Mouse (Mus musculus): ENCODE results near the gene Wasl. TPM values are rescaled to one million over a fixed set of nuclear protein-coding genes. Genes with fewer than 3 reads are reported as not detected.
A peak's percentile ranks its signal among the peaks of the same experiment; 100 is the strongest.

Wasl gene
- total RNA-seq (2021) = 100 to 1,000 TPM; 108 to 126 TPM

DNA sequence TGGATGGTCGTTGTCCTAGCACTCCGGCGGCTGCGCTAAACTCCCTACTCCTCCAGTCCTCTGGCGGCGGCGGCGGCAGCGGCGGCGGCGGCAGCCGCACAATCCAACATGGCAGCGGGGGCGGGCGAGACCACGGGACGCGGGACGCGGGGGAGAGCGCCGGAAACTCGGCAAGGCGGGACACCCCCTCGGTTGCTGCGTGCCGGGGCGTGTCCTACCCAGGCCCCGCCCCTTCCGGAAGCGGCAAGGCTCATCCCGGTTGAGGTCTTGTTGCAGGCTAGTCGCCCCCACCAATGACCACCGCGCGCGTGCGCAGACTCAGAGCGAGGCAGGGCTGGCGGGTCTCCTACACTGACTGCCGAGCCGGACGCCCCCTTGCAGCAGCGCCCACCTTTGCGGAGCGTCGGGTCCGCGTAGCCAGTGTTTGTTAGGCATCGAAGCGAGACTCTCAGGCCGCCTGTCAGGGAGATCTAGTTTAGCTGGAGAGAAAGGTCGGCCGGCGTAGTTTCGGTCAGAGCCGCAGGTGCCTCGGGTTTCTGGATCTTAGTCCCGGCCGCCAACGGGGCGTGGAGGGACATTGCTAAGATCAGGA lies at the start of gene Wasl:
Gene Wasl (minus strand): TSS at position 143 of the 592 bp plus-strand sequence.
- intact Hi-C loops (cut with DNase I) = loop anchor here (1.0 to 10.0 kb wide), 2 partner anchors 138 to 290 kb away; partner anchors contain the start of gene Tmem229a

GRCm38 (mm10) chr6:24707499-24707898 lies 42.7 kb upstream of the Wasl start:
- DNase-seq (ENCODE audit: low spot score in 2 of 2) = no peak
- intact Hi-C loops (cut with DNase I) = no loop called here

More for the DNA sequence above, at the start of gene Wasl:
- DNase-seq (ENCODE audit: low spot score in 2 of 2) = peak; percentile 99

- DNase-seq (ENCODE audit: low spot score in 2 of 2) = no peak
- intact Hi-C loops (cut with DNase I) = no loop called here
These were observed 42.3 kb upstream of the Wasl start for GRCm38 (mm10) chr6:24707090-24707489.

- no peak for DNase-seq (ENCODE audit: low spot score in 2 of 2)
- intact Hi-C loops (cut with DNase I) = no loop called here
These were observed 32.4 kb upstream of the Wasl start for GRCm38 (mm10) chr6:24697216-24697615.

- intact Hi-C loops (cut with DNase I) = no loop called here
- DNase-seq (ENCODE audit: low spot score in 2 of 2) = no peak
These were observed 31.3 kb upstream of the Wasl start for GRCm38 (mm10) chr6:24696117-24696516.

GRCm38 (mm10) chr6:24694455-24695410 lies 29.9 kb upstream of the Wasl start:
- intact Hi-C loops (cut with DNase I) = no loop called here
- DNase-seq (ENCODE audit: low spot score in 2 of 2) = no peak

DNA sequence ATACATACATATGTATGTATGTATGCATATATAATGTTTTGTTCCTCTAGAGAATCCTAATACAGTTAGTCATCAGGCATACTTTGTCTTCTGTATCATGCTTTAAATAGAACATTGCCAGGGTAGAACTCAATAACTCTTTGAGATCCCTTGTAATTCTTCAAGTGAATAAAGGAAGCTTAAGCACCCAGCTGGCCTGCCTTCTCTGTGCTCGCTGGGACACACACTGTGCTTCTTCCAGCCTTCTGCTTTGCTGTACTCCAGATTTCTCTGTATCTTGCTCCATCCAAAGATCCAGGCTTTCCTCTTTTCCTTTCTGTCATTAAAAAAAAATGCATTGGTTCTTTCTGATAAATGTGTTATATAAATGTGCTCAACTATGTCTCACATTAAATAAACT lies 23.1 kb upstream of the Wasl start:
- DNase-seq (ENCODE audit: low spot score in 2 of 2) = no peak
- intact Hi-C loops (cut with DNase I) = no loop called here

- no peak for DNase-seq (ENCODE audit: low spot score in 2 of 2)
- intact Hi-C loops (cut with DNase I) = no loop called here
These were observed 18.3 kb upstream of the Wasl start for GRCm38 (mm10) chr6:24683113-24683512.

- no peak for DNase-seq (ENCODE audit: low spot score in 2 of 2)
- intact Hi-C loops (cut with DNase I) = loop anchor here (10.0 kb wide), 1 partner anchor 287 kb away; the partner anchor contains the start of gene Tmem229a
These were observed 3.0 kb upstream of the Wasl start for GRCm38 (mm10) chr6:24667829-24668228.

DNA sequence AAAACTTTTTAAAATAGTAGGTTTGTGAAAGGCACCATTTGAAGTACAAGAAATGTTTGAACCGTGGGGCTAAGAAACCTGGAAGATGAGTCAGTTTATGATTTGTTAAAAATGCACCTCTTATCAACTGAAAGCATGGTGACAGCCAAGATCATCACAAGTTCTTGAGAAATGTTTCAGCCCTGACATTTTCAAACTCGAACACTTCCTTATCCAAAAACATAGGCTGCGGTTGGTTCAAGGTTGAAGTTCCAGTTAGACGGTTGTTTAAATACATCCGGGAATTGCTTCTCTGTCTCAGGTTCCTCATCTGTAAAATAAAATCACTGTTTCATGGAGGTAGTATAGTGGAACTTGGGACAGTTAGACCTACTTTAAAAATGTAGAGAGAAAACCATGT lies 1.4 kb upstream of the Wasl start:
- DNase-seq (ENCODE audit: low spot score in 2 of 2) = no peak
- intact Hi-C loops (cut with DNase I) = loop anchor here (10.0 kb wide), 1 partner anchor 289 kb away; the partner anchor contains the start of gene Tmem229a

DNA sequence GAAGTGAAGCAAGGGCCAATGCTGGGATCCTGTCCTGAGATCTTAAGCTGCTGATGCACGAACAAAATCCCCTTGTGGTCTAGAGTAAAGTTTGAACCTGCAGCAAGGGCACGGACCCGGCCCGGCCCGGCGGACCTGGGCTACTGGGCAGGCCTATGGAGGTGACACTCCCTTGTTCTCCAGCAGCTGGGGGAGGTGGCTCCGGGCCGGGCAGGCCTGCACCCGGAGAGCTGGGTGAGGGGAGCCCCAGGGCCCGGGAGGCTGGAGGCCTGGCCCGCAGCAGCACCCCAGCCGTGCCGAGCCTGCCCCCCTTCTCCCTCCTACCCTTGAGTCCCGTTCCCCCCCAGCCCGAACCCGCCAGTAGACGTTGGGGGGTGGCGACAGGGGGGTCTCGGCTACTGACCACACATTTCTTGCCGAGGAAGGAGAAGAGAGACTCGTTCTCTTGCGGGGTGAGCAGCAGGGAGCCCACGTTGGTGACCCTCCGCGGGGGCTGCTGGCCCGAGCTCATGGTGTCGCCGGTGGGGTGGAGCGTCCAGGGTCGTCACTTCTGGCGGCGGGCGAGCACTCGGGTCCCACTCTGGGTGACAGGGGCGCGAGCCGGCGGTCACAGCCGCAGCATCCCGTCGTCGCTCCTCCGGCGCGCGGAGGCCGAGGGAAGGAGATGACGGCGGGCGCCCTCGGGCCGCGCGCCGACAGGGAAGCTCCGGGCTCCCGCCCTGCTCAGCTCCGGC lies 509 bp downstream of the Wasl start:
- intact Hi-C loops (cut with DNase I) = loop anchor here (10.0 kb wide), 1 partner anchor 291 kb away; the partner anchor contains the start of gene Tmem229a
- DNase-seq (ENCODE audit: low spot score in 2 of 2) = peak; percentile 26 to 48

DNA sequence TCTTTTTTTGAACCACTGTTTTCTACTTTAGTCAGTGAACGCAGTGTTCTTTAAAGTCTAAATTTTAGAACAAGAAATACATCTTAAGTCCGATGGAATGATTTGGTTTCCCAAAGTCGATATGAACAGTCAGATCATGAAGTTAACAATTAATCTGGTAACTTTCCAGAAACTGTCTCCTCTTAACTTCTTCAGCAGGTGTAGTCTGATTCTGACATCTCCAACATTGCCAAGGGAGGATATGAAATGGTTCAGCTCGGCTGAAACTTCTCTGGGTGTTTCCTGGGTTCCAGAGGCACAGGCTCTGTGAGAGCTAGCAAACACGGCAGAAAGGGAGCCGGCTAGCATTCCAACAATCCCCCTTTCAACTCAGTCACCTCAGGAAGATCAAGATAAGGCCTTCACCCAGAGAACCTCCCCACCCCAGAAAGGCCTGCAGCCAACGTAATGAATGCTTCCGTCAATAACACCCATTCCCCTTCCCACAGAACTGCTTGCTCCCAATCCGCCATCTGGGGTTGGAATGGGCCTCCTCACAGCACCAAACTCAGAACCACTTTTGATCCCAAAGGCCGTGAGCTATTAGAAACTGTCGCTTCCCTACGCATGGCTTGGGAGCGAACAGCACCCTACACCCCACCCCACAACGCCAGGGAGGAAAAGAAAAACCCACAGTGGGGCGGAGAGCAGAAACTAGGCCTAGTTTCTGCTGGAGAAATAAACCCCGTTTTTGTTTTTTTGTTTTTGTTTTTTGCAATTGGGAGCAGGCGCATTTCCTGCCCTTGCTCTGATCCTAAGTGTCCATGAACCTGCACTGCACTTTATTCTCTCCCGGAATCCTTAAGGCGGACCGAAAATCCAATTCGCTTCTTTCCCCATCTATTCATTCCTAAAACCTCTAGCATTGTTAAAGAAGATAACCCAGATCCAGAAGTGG lies 1.3 kb downstream of the Wasl start:
- intact Hi-C loops (cut with DNase I) = loop anchor here (10.0 kb wide), 1 partner anchor 291 kb away; the partner anchor contains the start of gene Tmem229a
- DNase-seq (ENCODE audit: low spot score in 2 of 2) = peak; percentile 21 to 24

GRCm38 (mm10) chr6:24662483-24662882 lies 2.3 kb downstream of the Wasl start:
- no peak for DNase-seq (ENCODE audit: low spot score in 2 of 2)
- intact Hi-C loops (cut with DNase I) = loop anchor here (10.0 kb wide), 1 partner anchor 292 kb away; the partner anchor contains the start of gene Tmem229a

DNA sequence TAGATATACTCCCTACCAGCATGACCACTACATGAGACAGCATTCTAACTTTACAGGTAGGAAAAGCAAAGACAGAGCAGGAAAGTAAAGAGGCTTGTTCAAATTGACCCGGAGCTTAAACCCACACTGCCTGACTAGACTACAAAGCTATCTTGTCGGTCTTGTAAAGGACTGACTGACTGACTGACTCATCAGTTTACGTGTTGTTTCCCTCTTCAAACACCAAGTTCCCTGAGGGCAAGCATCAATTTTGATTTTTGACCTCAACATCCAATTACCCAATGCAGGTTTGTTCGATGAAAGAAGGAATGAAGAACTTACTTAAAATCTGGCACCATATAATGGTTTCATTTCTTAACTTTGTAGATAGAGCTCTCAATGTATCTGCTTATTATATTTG lies 2.9 kb downstream of the Wasl start:
- DNase-seq (ENCODE audit: low spot score in 2 of 2) = no peak
- intact Hi-C loops (cut with DNase I) = loop anchor here (10.0 kb wide), 1 partner anchor 293 kb away; the partner anchor contains the start of gene Tmem229a

GRCm38 (mm10) chr6:24657647-24658387 lies 7.0 kb downstream of the Wasl start:
- no peak for DNase-seq (ENCODE audit: low spot score in 2 of 2)
- intact Hi-C loops (cut with DNase I) = no loop called here

- intact Hi-C loops (cut with DNase I) = no loop called here
- no peak for DNase-seq (ENCODE audit: low spot score in 2 of 2)
These were observed 8.7 kb downstream of the Wasl start for GRCm38 (mm10) chr6:24656094-24656493.

DNA sequence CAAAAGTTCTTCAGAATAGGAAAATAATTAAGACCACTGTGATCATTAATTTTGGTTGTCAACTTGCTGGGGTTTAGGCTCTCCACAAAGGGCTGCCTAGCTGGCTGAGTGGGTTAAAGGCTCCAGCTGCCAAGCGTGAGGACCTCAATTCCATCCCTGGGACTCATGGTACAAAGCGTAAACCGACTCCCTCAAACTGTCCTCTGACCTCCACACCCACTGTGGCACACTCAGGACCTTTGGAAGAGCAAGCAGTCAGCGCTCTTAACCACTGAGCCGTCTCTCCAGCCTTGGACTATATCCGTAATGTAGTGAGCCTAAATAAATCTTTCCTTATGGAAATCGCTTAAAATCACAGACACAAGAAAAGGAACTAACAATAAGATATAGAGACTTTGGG lies 13.3 kb downstream of the Wasl start:
- DNase-seq (ENCODE audit: low spot score in 2 of 2) = no peak
- intact Hi-C loops (cut with DNase I) = no loop called here

- DNase-seq (ENCODE audit: low spot score in 2 of 2) = peak; percentile 44 to 77
These were observed 14.1 kb downstream of the Wasl start for GRCm38 (mm10) chr6:24650719-24651118.

More at GRCm38 (mm10) chr6:24650719-24651118, 14.1 kb downstream of the Wasl start:
- intact Hi-C loops (cut with DNase I) = no loop called here
